Mouse (Mus musculus) liver, postnatal 0 days (tissue): ENCODE measurements at regions not wholly inside any gene's neighbourhood (a gene's known extent, or its start where the extent isn't known, plus 50 kb on each side); places are given as distances from the start of the nearest gene placed in this dataset.

Experiments used
- ATAC-seq: fragments of 200-750 bp; cut with Nextera tagmentation; 2 replicates; pipeline ENCODE4 v1.8.0; 2017; ENCODE audit warnings: mild to moderate bottlenecking, moderate library complexity
- DNase-seq: peaks from one replicate; pipeline ENCODE4 v3.0.0-alpha.2; 2016
- H3K27ac ChIP-seq: fragments of 300-500 bp; sonication (generic); 2 replicates; pipeline ENCODE4 v1.5.1; 2014; ENCODE audit warnings: antibody characterized with exemption, moderate library complexity, mild to moderate bottlenecking, low read depth
- H3K27me3 ChIP-seq: fragments of 300-500 bp; sonication (generic); 2 replicates; pipeline ENCODE4 v1.6.1; 2014; ENCODE audit warnings: low read length, control low read depth, mixed read lengths; ENCODE audit not compliant: insufficient read depth
- H3K36me3 ChIP-seq: fragments of 300-500 bp; sonication (generic); replicated peaks from 2 replicates; pipeline ENCODE4 v1.6.1; 2014; ENCODE audit warnings: mild to moderate bottlenecking, control low read depth, low read length, moderate library complexity, mixed read lengths; ENCODE audit not compliant: insufficient read depth
- H3K4me1 ChIP-seq: fragments of 300-500 bp; sonication (generic); 2 replicates; pipeline ENCODE4 v1.6.1; 2014; ENCODE audit warnings: antibody characterized with exemption, mild to moderate bottlenecking, control low read depth; ENCODE audit not compliant: insufficient read depth
- H3K4me2 ChIP-seq: fragments of 300-500 bp; sonication (generic); 2 replicates; pipeline ENCODE4 v1.6.1; 2014; ENCODE audit warnings: low read depth, mild to moderate bottlenecking, low read length, moderate library complexity, mixed read lengths
- H3K4me3 ChIP-seq: fragments of 300-500 bp; sonication (generic); 2 replicates; pipeline ENCODE4 v1.5.1; 2014; ENCODE audit warnings: low read depth, low read length
- H3K9ac ChIP-seq: fragments of 300-500 bp; sonication (generic); replicated peaks from 2 replicates; pipeline ENCODE4 v1.6.1; 2014; ENCODE audit warnings: mild to moderate bottlenecking, moderate library complexity
- H3K9me3 ChIP-seq: fragments of 300-500 bp; sonication (generic); 2 replicates; pipeline ENCODE4 v1.6.1; 2016; ENCODE audit warnings: mild to moderate bottlenecking, control low read depth, low read length, mixed read lengths
- CTCF ChIP-seq: sonication (generic); IDR thresholded peaks from 2 replicates; pipeline ENCODE4 v1.5.1; 2016; ENCODE audit warnings: antibody characterized with exemption, low read depth
- EP300 ChIP-seq: IDR thresholded peaks from 2 replicates; pipeline ENCODE4 v1.6.1; 2016; ENCODE audit warnings: antibody characterized with exemption, low read depth, mild to moderate bottlenecking
- WGBS: fragments of 180-500 bp; shearing (Covaris S2); extraction: QIAGEN DNeasy Blood & Tissue Kit; methylation state at CpG from one replicate; pipeline ENCODE4 v1.1.7; 2014; ENCODE audit not compliant: insufficient replicate concordance; 5-methylcytosine and 5-hydroxymethylcytosine counted together

DNA sequence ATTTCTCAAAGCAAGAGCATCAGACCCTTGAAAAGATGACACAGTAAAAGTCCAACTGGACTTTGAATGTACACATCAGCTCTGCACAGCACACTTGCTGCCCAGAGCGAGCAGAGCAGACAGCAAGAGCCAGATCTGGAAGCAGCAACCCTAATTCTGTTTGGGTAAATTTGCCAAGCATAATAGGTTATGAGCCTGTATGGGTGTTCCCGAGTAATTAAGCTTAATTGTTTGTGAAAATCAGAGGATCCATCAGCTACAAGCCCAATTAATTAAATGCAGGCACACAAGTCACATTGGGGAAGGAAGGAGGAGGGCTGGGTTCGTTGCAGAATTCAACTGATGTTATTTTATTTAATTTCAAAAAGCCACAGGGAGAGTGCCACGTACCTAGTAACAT, 113.9 kb upstream of the Msx2 start:
- no peaks in the 10 kb centered on the region for H3K4me1 ChIP-seq
- no peak overlapping the region for H3K27ac ChIP-seq
- no peak overlapping the region for H3K4me2 ChIP-seq
- H3K9ac ChIP-seq = no peak overlapping the region
- 53% methylated on average over 4 of the region's 4 CpGs for WGBS
- H3K9me3 ChIP-seq = no peaks in the 10 kb centered on the region
- H3K36me3 ChIP-seq = no peaks in the 10 kb centered on the region
- TF ChIP-seq EP300 = no peak
- ATAC-seq = no peak
- no peaks in the 10 kb centered on the region for H3K27me3 ChIP-seq
- DNase-seq = no peak
- no peak overlapping the region for H3K4me3 ChIP-seq

DNA sequence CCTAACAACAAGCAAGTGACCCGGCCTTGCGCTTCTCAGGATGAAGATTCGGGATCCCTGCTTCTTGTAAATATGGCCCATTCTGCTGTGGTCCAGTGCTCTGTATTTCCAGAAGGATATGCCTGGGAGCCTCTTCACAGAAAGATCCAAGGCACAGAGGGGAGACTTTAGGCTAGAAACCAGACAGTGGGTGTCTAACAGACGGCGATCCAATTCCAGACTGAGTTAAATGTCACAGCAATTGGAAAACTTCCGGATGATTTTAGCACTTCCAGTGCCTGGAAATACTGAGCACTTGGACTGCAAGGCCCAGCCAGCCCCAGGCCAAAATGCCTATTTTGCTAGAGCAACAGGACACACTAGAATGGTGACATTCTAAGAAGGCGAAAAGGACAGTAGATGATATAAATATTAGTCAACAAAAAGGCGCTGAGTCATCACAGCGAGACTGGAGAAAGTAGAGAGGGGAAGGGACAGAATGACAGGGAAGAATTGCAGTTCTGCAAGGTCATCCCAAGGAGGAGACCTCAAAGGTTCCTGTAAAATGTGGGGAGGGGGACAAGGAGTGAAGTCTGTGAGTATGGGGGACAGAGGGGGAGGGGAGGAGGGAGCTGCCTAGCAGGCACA, 111.7 kb upstream of the Msx2 start:
- WGBS = 76% methylated on average over 9 of the region's 9 CpGs
- no peaks in the 10 kb centered on the region for H3K36me3 ChIP-seq
- ATAC-seq (no peak), DNase-seq (no peak)
- no peak overlapping the region for H3K4me3 ChIP-seq
- H3K27ac ChIP-seq = no peak overlapping the region
- no peak overlapping the region for H3K9ac ChIP-seq
- no peaks in the 10 kb centered on the region for H3K27me3 ChIP-seq
- TF ChIP-seq CTCF (no peak), EP300 (no peak)
- peaks cover 3% of the 10 kb centered on the region; the same call in 1 of the 2 replicates for H3K9me3 ChIP-seq
- H3K4me1 ChIP-seq = no peaks in the 10 kb centered on the region
- H3K4me2 ChIP-seq = no peak overlapping the region

DNA sequence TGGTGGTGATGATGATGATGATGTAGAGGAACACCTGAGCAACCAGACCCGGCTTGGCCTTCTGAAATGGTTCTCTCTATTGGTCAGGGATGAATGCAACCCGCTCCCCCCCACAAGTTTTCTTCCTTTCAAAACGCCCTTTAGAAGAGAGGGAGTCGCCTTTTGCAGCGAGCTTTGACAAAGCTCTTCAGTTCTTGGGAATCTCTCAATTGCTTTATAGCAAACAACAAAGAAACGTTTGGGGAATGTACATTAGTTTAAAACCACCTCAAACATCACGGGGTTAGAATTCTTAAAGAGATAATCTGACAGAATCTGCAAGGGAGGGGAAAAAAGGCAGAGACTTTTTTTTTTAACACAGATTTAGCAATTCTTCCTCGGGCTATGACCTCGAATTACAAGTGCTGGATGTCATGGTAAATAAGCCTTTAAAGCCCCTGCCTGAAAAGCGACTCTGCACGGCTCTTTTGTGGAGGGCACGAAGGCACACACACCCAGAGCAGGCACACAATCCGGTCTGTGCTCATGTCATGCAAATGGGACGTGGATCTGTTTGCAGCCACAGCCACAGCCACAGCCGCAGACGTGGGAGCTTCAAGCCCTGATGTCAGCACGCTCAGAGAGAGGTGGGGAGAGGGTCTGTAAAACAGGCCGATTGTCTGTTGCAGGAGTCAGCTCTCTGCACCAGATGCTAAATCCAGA, 81.2 kb upstream of the Msx2 start:
- no peaks in the 10 kb centered on the region for H3K36me3 ChIP-seq
- no peak overlapping the region for H3K4me3 ChIP-seq
- no peaks in the 10 kb centered on the region for H3K4me1 ChIP-seq
- no peak for DNase-seq
- TF ChIP-seq CTCF (no peak), EP300 (no peak)
- ATAC-seq = no peak
- 58% methylated on average over 18 of the region's 18 CpGs for WGBS
- no peak overlapping the region for H3K9ac ChIP-seq
- H3K27me3 ChIP-seq = no peaks in the 10 kb centered on the region
- H3K4me2 ChIP-seq = no peak overlapping the region
- no peak overlapping the region for H3K27ac ChIP-seq
- no peaks in the 10 kb centered on the region for H3K9me3 ChIP-seq

GRCm38 (mm10) chr13:53553192-53553875, 80.5 kb upstream of the Msx2 start:
- Histone ChIP-seq H3K9me3 (no peaks in the 10 kb centered on the region), H3K4me1 (no peaks in the 10 kb centered on the region), H3K9ac (no peak overlapping the region), H3K4me2 (no peak overlapping the region), H3K36me3 (no peaks in the 10 kb centered on the region), H3K4me3 (no peak overlapping the region), H3K27me3 (no peaks in the 10 kb centered on the region), H3K27ac (no peak overlapping the region)
- DNase-seq (no peak), ATAC-seq (no peak)
- TF ChIP-seq CTCF (no peak), EP300 (no peak)
- 43% methylated on average over 13 of the region's 13 CpGs for whole genome bisulfite sequencing

GRCm38 (mm10) chr13:53548396-53548795, 75.5 kb upstream of the Msx2 start:
- Histone ChIP-seq H3K9ac (no peak overlapping the region), H3K9me3 (no peaks in the 10 kb centered on the region), H3K36me3 (no peaks in the 10 kb centered on the region), H3K4me3 (no peak overlapping the region), H3K4me2 (no peak overlapping the region), H3K27me3 (no peaks in the 10 kb centered on the region), H3K4me1 (no peaks in the 10 kb centered on the region), H3K27ac (no peak overlapping the region)
- 67% methylated on average over 11 of the region's 11 CpGs for WGBS
- ATAC-seq = no peak
- no peak for DNase-seq
- TF ChIP-seq CTCF (no peak), EP300 (no peak)

- no peak for DNase-seq
- no peaks in the 10 kb centered on the region for H3K4me1 ChIP-seq
- H3K4me2 ChIP-seq = no peak overlapping the region
These were observed 70.4 kb upstream of the Msx2 start for GRCm38 (mm10) chr13:53543291-53543690.

More at GRCm38 (mm10) chr13:53543291-53543690, 70.4 kb upstream of the Msx2 start:
- H3K9me3 ChIP-seq = no peaks in the 10 kb centered on the region
- WGBS = 59% methylated on average over 5 of the region's 5 CpGs
- no peak overlapping the region for H3K27ac ChIP-seq
- H3K27me3 ChIP-seq = no peaks in the 10 kb centered on the region
- no peak overlapping the region for H3K4me3 ChIP-seq
- H3K36me3 ChIP-seq = no peaks in the 10 kb centered on the region
- ATAC-seq = no peak
- H3K9ac ChIP-seq = no peak overlapping the region
- TF ChIP-seq EP300 (no peak), CTCF (no peak)
